Mouse (Mus musculus) limb, embryonic 13.5 days (tissue): ENCODE measurements at regions not wholly inside any gene's neighbourhood (a gene's known extent, or its start where the extent isn't known, plus 50 kb on each side); places are given as distances from the start of the nearest gene placed in this dataset.

Experiments used
- ATAC-seq: fragments of 200-750 bp; cut with Nextera tagmentation; 2 replicates; pipeline ENCODE4 v1.8.0; 2017; ENCODE audit warnings: low read depth, moderate number of reproducible peaks, moderate TSS enrichment; ENCODE audit not compliant: low FRiP score
- H3K27ac ChIP-seq: fragments of 300-500 bp; sonication (generic); 2 replicates; pipeline ENCODE4 v1.5.1; 2015; ENCODE audit warnings: inconsistent platforms, mild to moderate bottlenecking, moderate library complexity
- H3K27me3 ChIP-seq: fragments of 300-500 bp; sonication (generic); 2 replicates; pipeline ENCODE4 v1.6.1; 2015; ENCODE audit warnings: mild to moderate bottlenecking, inconsistent platforms
- H3K36me3 ChIP-seq: fragments of 300-500 bp; sonication (generic); 2 replicates; pipeline ENCODE4 v1.6.1; 2015; ENCODE audit warnings: inconsistent platforms, mild to moderate bottlenecking, moderate library complexity
- H3K4me1 ChIP-seq: fragments of 300-500 bp; sonication (generic); 2 replicates; pipeline ENCODE4 v1.6.1; 2015; ENCODE audit warnings: inconsistent platforms
- H3K4me2 ChIP-seq: fragments of 300-500 bp; sonication (generic); replicated peaks from 2 replicates; pipeline ENCODE4 v1.6.1; 2015; ENCODE audit warnings: inconsistent platforms, mild to moderate bottlenecking, moderate library complexity
- H3K4me3 ChIP-seq: fragments of 300-500 bp; sonication (generic); 2 replicates; pipeline ENCODE4 v1.5.1; 2015; ENCODE audit warnings: moderate library complexity, mild to moderate bottlenecking, inconsistent platforms
- H3K9ac ChIP-seq: fragments of 300-500 bp; sonication (generic); 2 replicates; pipeline ENCODE4 v1.6.1; 2015; ENCODE audit warnings: mild to moderate bottlenecking, inconsistent platforms
- H3K9me3 ChIP-seq: fragments of 300-500 bp; sonication (generic); 2 replicates; pipeline ENCODE4 v1.6.1; 2016; ENCODE audit warnings: inconsistent platforms
- WGBS: fragments of 180-500 bp; shearing (Covaris S2); methylation state at CpG from one replicate; pipeline ENCODE4 v1.1.7; 2015; 5-methylcytosine and 5-hydroxymethylcytosine counted together

DNA sequence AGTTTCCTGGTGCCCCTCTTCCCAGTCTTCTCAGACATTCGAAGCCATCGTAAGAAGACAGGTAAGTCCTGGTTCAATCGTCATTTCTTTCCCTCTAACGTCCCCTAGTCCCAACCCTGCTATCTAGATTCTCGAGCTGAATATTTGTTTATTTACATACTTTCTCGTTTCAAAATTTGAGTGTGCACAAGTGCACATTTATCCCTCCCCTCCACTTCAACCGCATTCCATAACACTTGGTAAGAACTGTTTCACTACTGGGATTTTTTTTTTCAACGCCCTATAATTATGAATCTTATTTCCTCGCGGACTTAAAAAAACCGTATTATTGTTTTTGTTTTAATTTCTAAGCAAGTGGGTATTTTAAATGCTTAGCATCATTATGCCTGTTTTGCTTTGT lies 439.2 kb upstream of the Castor2 start:
- H3K4me2 ChIP-seq: no peak overlapping the region
- no peak overlapping the region for H3K9ac ChIP-seq
- no peak overlapping the region for H3K27ac ChIP-seq
- WGBS: 85% methylated on average over 11 of the region's 11 CpGs
- H3K9me3 ChIP-seq: no peaks in the 10 kb centered on the region
- no peak for ATAC-seq
- no peak overlapping the region for H3K4me3 ChIP-seq
- no peaks in the 10 kb centered on the region for H3K27me3 ChIP-seq
- no peaks in the 10 kb centered on the region for H3K4me1 ChIP-seq
- H3K36me3 ChIP-seq: no peaks in the 10 kb centered on the region

DNA sequence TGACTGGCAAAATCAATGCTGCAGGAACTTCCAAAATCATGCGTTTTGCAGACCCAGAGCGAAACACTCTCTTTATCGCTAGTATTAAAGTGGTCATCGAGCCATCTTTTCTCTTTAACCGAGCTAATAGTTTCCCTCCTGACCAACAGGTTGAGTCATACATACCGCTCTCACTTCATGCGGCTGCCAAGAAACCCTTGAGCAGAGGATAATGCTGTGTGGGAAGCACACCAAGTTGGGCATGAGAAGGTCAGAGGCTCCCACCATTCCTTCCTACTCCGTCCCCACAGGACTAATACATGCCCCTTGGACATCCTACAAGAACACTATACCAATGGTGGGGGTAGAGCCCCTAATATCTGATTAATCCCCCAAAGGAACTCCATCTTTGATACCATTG lies 442.7 kb upstream of the Castor2 start:
- ATAC-seq: no peak
- H3K27ac ChIP-seq: no peak overlapping the region
- no peak overlapping the region for H3K9ac ChIP-seq
- no peak overlapping the region for H3K4me3 ChIP-seq
- H3K4me2 ChIP-seq: no peak overlapping the region
- H3K27me3 ChIP-seq: no peaks in the 10 kb centered on the region
- 0 out of 2 replicates have a peak, but pooled peaks cover 4% of the 10 kb centered on the region for H3K9me3 ChIP-seq
- H3K4me1 ChIP-seq: no peaks in the 10 kb centered on the region
- 89% methylated on average over 8 of the region's 8 CpGs for WGBS
- H3K36me3 ChIP-seq: no peaks in the 10 kb centered on the region

DNA sequence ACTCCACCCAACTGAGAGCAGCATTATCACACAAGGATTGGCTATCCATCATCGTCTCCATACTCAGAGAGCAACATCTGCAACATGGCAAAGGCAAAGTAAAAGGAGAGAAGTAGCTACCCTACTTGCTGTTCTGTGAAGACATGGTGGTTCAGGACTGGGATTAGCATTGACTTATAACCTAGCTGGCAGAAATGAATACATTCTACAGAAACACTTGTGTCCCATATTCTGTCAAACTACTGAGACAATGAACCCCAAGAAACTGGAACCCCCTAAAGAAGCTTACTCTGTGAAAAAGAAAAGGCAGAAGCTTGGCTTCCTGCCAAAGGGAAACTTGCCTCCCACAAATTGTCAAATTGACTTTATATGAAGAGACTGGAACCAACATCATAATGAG lies 446.1 kb upstream of the Castor2 start:
- H3K4me2 ChIP-seq: no peak overlapping the region
- H3K9me3 ChIP-seq: 0 out of 2 replicates have a peak, but pooled peaks cover 4% of the 10 kb centered on the region
- H3K9ac ChIP-seq: no peak overlapping the region
- ATAC-seq: no peak
- no peaks in the 10 kb centered on the region for H3K27me3 ChIP-seq
- no peaks in the 10 kb centered on the region for H3K36me3 ChIP-seq
- H3K27ac ChIP-seq: no peak overlapping the region
- no peaks in the 10 kb centered on the region for H3K4me1 ChIP-seq
- WGBS: 80% methylated on average over 1 of the region's 1 CpGs
- no peak overlapping the region for H3K4me3 ChIP-seq

DNA sequence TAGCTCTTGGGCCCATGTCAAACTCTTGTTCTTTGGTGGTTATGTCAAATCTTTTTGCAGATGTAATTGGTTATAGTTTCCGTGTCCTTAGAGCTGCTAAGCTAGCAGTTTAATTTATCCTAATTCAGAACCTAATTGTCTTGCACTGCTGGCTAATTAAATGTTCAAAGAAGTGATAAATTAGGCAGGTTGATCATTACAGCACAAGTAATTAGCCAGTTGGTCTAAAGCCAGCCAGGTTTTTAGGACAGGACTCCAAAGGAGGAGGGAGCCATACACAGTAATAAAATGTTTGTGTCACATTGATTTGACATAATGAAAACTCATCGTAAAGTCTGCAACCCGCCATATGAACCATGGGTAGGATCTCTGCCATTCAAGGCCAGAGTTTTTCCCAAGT lies 449.3 kb upstream of the Castor2 start:
- no peak overlapping the region for H3K9ac ChIP-seq
- no peak overlapping the region for H3K4me2 ChIP-seq
- no peak overlapping the region for H3K4me3 ChIP-seq
- no peak overlapping the region for H3K27ac ChIP-seq
- 49% methylated on average over 3 of the region's 3 CpGs for WGBS
- ATAC-seq: no peak
- no peaks in the 10 kb centered on the region for H3K36me3 ChIP-seq
- H3K9me3 ChIP-seq: 0 out of 2 replicates have a peak, but pooled peaks cover 4% of the 10 kb centered on the region
- H3K4me1 ChIP-seq: no peaks in the 10 kb centered on the region
- H3K27me3 ChIP-seq: no peaks in the 10 kb centered on the region

DNA sequence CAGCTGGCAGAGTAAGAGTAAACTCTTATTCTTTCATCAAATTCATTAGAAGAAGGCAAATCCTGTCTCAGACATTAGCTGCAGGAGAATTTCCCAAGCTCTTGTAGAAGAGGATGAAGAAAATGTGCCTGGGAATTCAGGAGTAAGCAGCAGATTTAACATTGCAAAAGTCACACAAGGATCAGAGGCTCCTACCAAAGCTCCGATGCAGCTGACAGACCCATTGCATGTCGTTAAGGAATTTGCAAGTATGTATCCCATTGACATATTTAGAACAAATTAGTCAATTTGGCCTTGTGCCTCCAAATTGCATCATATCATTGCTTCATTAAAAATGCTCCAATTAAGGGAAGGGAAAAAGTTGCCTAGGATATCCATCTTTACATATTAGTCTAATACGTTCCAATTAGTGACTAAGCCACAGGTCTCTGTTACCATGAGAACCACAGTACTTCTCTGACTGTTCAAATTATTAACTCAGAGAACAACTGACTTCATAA lies 453.8 kb upstream of the Castor2 start:
- H3K36me3 ChIP-seq: no peaks in the 10 kb centered on the region
- 0 out of 2 replicates have a peak, but pooled peaks cover 4% of the 10 kb centered on the region for H3K9me3 ChIP-seq
- H3K27me3 ChIP-seq: no peaks in the 10 kb centered on the region
- H3K4me1 ChIP-seq: no peaks in the 10 kb centered on the region
- ATAC-seq: no peak
- H3K9ac ChIP-seq: no peak overlapping the region
- 76% methylated on average over 3 of the region's 3 CpGs for WGBS
- no peak overlapping the region for H3K4me2 ChIP-seq
- H3K4me3 ChIP-seq: no peak overlapping the region
- H3K27ac ChIP-seq: no peak overlapping the region

DNA sequence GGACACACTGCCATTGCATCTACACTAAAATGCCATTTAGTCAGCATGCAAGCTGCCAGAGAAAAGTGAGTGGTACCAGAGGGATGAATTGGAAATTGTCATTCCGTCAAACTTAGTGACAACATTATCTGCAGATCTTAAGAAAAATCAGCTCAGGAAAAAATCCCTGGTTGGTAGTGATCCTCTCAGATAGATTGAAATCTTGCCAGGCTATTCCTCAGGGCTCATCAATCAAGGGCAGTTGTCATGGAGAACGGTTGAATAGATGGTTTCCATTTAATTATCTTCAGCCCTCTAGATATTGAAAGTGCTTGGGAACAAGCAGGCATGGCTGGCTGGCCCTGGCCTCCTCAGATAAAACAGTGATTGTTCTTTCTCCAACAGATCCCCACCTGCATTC lies 456.2 kb upstream of the Castor2 start:
- no peaks in the 10 kb centered on the region for H3K36me3 ChIP-seq
- ATAC-seq: no peak
- WGBS: 61% methylated on average over 2 of the region's 2 CpGs

DNA sequence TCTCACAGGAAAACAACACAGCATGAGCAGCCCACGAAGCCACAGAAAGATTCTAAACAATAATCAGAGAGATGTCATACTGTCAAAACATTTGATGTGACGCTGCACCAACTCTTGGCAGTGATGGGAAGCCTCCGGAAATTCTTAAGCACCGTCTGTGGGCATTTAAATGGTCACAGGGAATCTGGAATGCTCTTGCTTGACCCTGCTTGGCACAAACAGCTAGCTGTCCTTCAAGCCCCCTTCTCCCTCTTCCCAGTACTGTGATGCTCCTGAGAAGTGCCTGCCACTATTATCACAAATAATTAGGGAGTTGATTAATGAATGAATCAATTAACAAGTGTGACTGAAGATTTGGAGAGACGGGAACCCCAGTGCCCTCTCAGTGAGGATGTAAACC lies 465.0 kb upstream of the Castor2 start:
- no peak for ATAC-seq
- WGBS: 60% methylated on average over 5 of the region's 5 CpGs

More for the DNA sequence above, 456.2 kb upstream of the Castor2 start:
- H3K9me3 ChIP-seq: 0 out of 2 replicates have a peak, but pooled peaks cover 4% of the 10 kb centered on the region
- H3K4me2 ChIP-seq: no peak overlapping the region
- no peak overlapping the region for H3K4me3 ChIP-seq
- no peak overlapping the region for H3K9ac ChIP-seq
- H3K27ac ChIP-seq: no peak overlapping the region
- no peaks in the 10 kb centered on the region for H3K27me3 ChIP-seq
- H3K4me1 ChIP-seq: no peaks in the 10 kb centered on the region

DNA sequence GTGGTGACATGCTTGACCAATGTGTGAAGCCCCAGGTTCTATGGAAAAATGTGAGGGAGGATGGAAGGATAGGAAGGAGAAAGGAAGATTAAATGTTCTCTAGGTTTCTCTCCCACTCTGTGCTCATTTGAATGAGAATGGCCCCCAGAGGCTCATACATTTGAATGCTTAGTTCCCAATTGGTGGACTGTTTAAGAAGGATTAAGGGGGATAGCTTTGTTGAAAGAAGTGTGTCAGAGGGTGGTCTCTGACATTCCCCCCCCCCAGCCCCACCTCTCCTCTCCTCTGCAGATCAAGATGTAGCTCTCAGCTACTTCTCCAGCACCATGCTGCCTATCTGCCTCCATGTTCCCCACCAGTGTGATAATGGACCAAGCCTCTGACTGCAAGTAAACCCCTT lies 467.7 kb upstream of the Castor2 start:
- ATAC-seq: no peak
- Histone ChIP-seq H3K27me3 (no peaks in the 10 kb centered on the region), H3K36me3 (no peaks in the 10 kb centered on the region), H3K4me3 (no peak overlapping the region), H3K9me3 (no peaks in the 10 kb centered on the region), H3K27ac (no peak overlapping the region), H3K9ac (no peak overlapping the region), H3K4me1 (no peaks in the 10 kb centered on the region), H3K4me2 (no peak overlapping the region)

More for the DNA sequence above, 465.0 kb upstream of the Castor2 start:
- H3K4me1 ChIP-seq: no peaks in the 10 kb centered on the region
- H3K36me3 ChIP-seq: no peaks in the 10 kb centered on the region
- H3K9me3 ChIP-seq: no peaks in the 10 kb centered on the region
- H3K4me3 ChIP-seq: no peak overlapping the region
- no peak overlapping the region for H3K27ac ChIP-seq
- no peak overlapping the region for H3K9ac ChIP-seq
- H3K27me3 ChIP-seq: no peaks in the 10 kb centered on the region
- H3K4me2 ChIP-seq: no peak overlapping the region

DNA sequence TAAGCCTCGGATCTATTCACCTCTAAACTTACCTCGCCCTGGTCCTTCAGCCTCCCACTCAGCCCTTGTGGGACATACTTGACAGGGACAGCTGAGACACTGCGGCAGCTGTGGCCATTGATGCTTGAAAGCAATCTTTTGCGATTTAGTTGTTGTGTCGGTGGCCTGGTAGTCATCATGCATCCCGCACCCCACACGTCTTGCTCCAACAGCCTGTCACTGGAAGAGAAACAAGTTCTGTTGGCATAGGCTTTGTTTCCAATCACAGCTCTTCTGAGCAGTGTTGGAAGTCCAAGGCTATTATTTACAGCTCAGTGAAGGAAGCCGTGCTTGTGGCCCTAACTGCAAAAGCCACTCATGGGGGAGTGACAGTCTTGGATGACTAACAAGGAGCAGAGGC lies 480.2 kb upstream of the Castor2 start:
- Histone ChIP-seq H3K4me1 (no peaks in the 10 kb centered on the region), H3K4me2 (no peak overlapping the region), H3K4me3 (no peak overlapping the region), H3K27ac (no peak overlapping the region), H3K27me3 (no peaks in the 10 kb centered on the region), H3K9me3 (no peaks in the 10 kb centered on the region), H3K9ac (no peak overlapping the region), H3K36me3 (no peaks in the 10 kb centered on the region)
- no peak for ATAC-seq
- WGBS: 81% methylated on average over 8 of the region's 8 CpGs

DNA sequence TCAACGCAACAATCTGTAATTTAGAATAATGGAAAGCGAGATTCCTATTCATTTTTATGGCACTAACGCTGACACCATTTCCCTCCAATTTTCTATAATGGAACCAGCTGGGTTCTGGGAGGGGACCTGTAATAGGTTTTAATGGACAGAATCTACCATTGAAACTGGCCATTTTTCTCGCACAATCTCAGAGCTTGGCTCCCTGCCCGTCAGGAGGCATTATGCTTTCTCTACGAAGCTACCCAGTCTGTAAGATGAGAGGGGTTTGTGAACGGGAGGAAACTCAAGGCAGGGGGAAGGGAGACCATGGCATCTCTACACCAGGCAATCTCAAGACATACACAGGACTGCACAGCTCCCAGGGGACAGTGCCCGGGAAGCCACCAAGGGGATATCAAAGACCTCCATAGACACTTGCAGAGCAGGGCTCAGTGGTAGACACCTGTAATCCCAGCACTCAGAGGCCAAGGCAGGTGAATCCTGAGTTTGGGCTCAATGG lies 498.2 kb upstream of the Castor2 start:
- Histone ChIP-seq H3K27me3 (no peaks in the 10 kb centered on the region), H3K9me3 (peaks cover 3% of the 10 kb centered on the region; the same call in 1 of the 2 replicates), H3K36me3 (no peaks in the 10 kb centered on the region), H3K27ac (no peak overlapping the region), H3K4me1 (no peaks in the 10 kb centered on the region), H3K9ac (no peak overlapping the region), H3K4me3 (no peak overlapping the region), H3K4me2 (no peak overlapping the region)
- WGBS: 69% methylated on average over 8 of the region's 8 CpGs
- ATAC-seq: no peak

DNA sequence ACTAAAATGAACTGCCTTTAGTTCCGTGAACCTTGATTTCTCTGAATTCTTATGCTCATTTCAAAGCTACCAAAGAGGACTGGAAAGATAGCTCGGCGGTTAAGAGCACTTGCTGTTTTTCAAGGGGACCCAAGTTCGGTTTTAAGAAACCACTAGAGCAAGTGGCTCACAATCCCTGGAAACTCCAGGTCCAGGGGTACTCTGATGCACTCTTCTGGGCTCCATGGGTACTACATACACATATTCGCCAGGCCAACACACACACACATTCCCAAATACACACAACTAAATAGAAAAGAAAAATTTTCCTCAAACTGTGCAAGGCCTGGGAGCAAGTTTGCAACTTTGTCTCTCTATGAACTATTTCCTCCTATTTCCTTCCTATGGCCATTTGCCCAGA lies 498.9 kb upstream of the Castor2 start:
- ATAC-seq: no peak
- H3K9me3 ChIP-seq: peaks cover 4% of the 10 kb centered on the region; the same call in 1 of the 2 replicates
- H3K4me3 ChIP-seq: no peak overlapping the region
- 68% methylated on average over 5 of the region's 5 CpGs for WGBS
- no peaks in the 10 kb centered on the region for H3K36me3 ChIP-seq
- no peak overlapping the region for H3K4me2 ChIP-seq
- no peak overlapping the region for H3K9ac ChIP-seq
- H3K4me1 ChIP-seq: no peaks in the 10 kb centered on the region
- H3K27ac ChIP-seq: no peak overlapping the region
- no peaks in the 10 kb centered on the region for H3K27me3 ChIP-seq

DNA sequence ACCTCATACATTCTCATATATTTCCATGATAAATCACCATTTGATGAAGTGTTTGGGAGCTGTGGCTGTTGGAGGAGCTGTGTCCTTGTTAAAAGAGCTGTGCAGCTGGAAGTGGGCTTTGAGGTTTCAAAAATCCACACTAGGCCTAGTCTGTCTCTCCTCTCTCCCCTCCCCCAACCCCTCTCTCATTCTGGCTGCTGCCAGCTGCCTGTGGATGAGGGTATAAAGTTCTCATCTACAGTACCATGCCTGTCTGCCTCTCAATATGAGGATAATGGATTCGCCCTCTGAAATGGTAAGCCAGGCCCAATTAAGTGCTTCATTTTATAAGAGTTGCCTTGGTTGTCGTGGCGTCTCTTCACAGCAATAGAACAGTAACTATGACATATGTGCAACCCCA lies 501.4 kb upstream of the Castor2 start:
- H3K4me3 ChIP-seq: no peak overlapping the region
- H3K4me1 ChIP-seq: no peaks in the 10 kb centered on the region
- H3K9me3 ChIP-seq: peaks cover 4% of the 10 kb centered on the region; the same call in 1 of the 2 replicates
- H3K4me2 ChIP-seq: no peak overlapping the region
- no peak overlapping the region for H3K9ac ChIP-seq
- H3K36me3 ChIP-seq: no peaks in the 10 kb centered on the region
- no peaks in the 10 kb centered on the region for H3K27me3 ChIP-seq
- ATAC-seq: no peak
- WGBS: 64% methylated on average over 3 of the region's 3 CpGs
- H3K27ac ChIP-seq: no peak overlapping the region

DNA sequence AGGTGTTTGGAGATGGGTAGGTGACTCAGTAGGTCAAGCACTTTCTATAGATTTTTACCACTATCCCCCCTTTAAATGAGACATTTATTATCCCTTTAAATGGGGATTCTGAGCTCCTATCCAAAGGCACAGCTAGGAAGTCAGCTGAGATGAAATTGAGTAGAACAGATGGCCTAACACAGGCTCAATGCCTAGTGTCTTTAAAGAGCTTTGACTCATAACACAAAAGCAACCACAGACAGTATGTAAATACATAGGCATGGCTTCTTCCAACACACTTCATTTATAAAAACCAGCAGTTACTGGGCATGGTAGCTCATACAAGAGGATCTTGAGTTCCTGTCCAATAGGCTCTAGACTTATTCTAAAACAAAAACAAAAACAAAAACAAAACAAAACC lies 513.0 kb upstream of the Castor2 start:
- Histone ChIP-seq H3K4me3 (no peak overlapping the region), H3K4me2 (no peak overlapping the region), H3K4me1 (no peaks in the 10 kb centered on the region), H3K27me3 (no peaks in the 10 kb centered on the region), H3K9ac (no peak overlapping the region), H3K9me3 (no peaks in the 10 kb centered on the region), H3K27ac (no peak overlapping the region), H3K36me3 (no peaks in the 10 kb centered on the region)
- no peak for ATAC-seq
